Mouse (Mus musculus): ENCODE measurements around the gene Lbhd1. TPM values are rescaled to one million over a fixed set of nuclear protein-coding genes. Genes with fewer than 3 reads are reported as not detected.
"Not testable (repeated sequence)": the region's sequence is repeated elsewhere in the genome, so short reads cannot be mapped to it uniquely, and the experiment has no call there.

The Lbhd1 gene
- polyA plus RNA-seq, 1 experiment from 2014 or later = 15.4 TPM

- CTCF ChIA-PET = interaction anchor here (1.4 to 1.9 kb wide), 4 partner anchors 9 to 53 kb away, joined by 3 to 4 read pairs (median 3); partner anchors contain the start of gene Mta2
- POLR2A ChIA-PET = interaction anchor here (0.7 to 2.0 kb wide), 6 partner anchors 9 to 221 kb away, joined by 3 to 5 read pairs (median 4); partner anchors contain the start of gene Ubxn1
- peak; percentile 76 for DNase-seq (ENCODE audit: low read depth, low spot score)
- no peak for TF ChIP-seq CTCF (IDR thresholded peaks at IDR 0.05)
- no peaks in the 10 kb centered on the region for H3K27me3 ChIP-seq
- in situ Hi-C loops (cut with MboI; ENCODE audit: low pct_unique_long_range_greater_than_20kb) = no loop called here
- peak; percentile 94 for ATAC-seq
These were observed 5.2 kb downstream of the Lbhd1 start, which contains the start of the genes 1810009A15Rik and Gm49416 for GRCm38 (mm10) chr19:8888511-8889385. Gene 1810009A15Rik, plus strand, starts transcription at chr19:8888853. Gene Gm49416, plus strand, starts transcription at chr19:8888926.

GRCm38 (mm10) chr19:8892829-8893766 lies 9.6 kb downstream of the Lbhd1 start, which contains the start of gene Ints5:
Gene Ints5, plus strand, starts transcription at chr19:8893005.
- peak; percentile 49 for DNase-seq (ENCODE audit: low read depth, low spot score)
- CTCF ChIA-PET = interaction anchor here (1.0 to 1.1 kb wide), 3 partner anchors 12 to 48 kb away, joined by 3 to 4 read pairs (median 3); no protein-coding TSS in a partner anchor

GRCm38 (mm10) chr19:8895397-8895960 lies 11.9 kb downstream of the Lbhd1 start:
- ATAC-seq = no peak
- TF ChIP-seq CTCF (IDR thresholded peaks at IDR 0.05) = no peak
- ChIA-PET CTCF (no interaction called here), POLR2A (interaction anchor here (0.5 kb wide), 1 partner anchor 124 kb away, joined by 3 read pairs; no protein-coding TSS in a partner anchor)
- in situ Hi-C loops (cut with MboI; ENCODE audit: low pct_unique_long_range_greater_than_20kb) = no loop called here
- no peak for DNase-seq (ENCODE audit: low read depth, low spot score)
- no peaks in the 10 kb centered on the region for H3K27me3 ChIP-seq

More at GRCm38 (mm10) chr19:8892829-8893766, 9.6 kb downstream of the Lbhd1 start, which contains the start of gene Ints5:
- no peak for TF ChIP-seq CTCF (IDR thresholded peaks at IDR 0.05)
- in situ Hi-C loops (cut with MboI; ENCODE audit: low pct_unique_long_range_greater_than_20kb) = no loop called here
- POLR2A ChIA-PET = interaction anchor here (0.6 to 2.0 kb wide), 4 partner anchors 8 to 52 kb away, joined by 3 to 6 read pairs (median 4); partner anchors contain the start of gene Uqcc3
- peak; percentile 9 for ATAC-seq
- H3K27me3 ChIP-seq = no peaks in the 10 kb centered on the region

GRCm38 (mm10) chr19:8896231-8896630 lies 12.7 kb downstream of the Lbhd1 start:
- CTCF ChIA-PET; DNase-seq (ENCODE audit: low read depth, low spot score); H3K27me3 ChIP-seq; ATAC-seq; in situ Hi-C loops (cut with MboI; ENCODE audit: low pct_unique_long_range_greater_than_20kb): not testable (repeated sequence)
- POLR2A ChIA-PET = interaction anchor here (0.5 kb wide), 1 partner anchor 125 kb away, joined by 3 read pairs; no protein-coding TSS in a partner anchor

GRCm38 (mm10) chr19:8897211-8897864 lies 13.8 kb downstream of the Lbhd1 start:
- DNase-seq (ENCODE audit: low read depth, low spot score); H3K27me3 ChIP-seq; in situ Hi-C loops (cut with MboI; ENCODE audit: low pct_unique_long_range_greater_than_20kb); CTCF ChIA-PET: not testable (repeated sequence)
- POLR2A ChIA-PET = interaction anchor here (0.6 to 1.0 kb wide), 2 partner anchors 12 to 71 kb away, joined by 3 read pairs; no protein-coding TSS in a partner anchor
- ATAC-seq = peak; percentile 2

- ATAC-seq = peak; percentile 92
- CTCF ChIA-PET = no interaction called here
- H3K27me3 ChIP-seq = no peaks in the 10 kb centered on the region
- in situ Hi-C loops (cut with MboI; ENCODE audit: low pct_unique_long_range_greater_than_20kb) = no loop called here
- no peak for TF ChIP-seq CTCF (IDR thresholded peaks at IDR 0.05)
- POLR2A ChIA-PET = interaction anchor here (0.5 to 1.0 kb wide), 3 partner anchors 13 to 70 kb away, joined by 3 read pairs; no protein-coding TSS in a partner anchor
- DNase-seq (ENCODE audit: low read depth, low spot score) = peak; percentile 68
These were observed 14.4 kb downstream of the Lbhd1 start, which contains the start of gene Ganab for GRCm38 (mm10) chr19:8897865-8898495. Gene Ganab, plus strand, starts transcription at chr19:8898071.

GRCm38 (mm10) chr19:8898576-8898975 lies 15.0 kb downstream of the Lbhd1 start:
- CTCF ChIA-PET = no interaction called here
- TF ChIP-seq CTCF (IDR thresholded peaks at IDR 0.05) = no peak
- no peak for ATAC-seq
- POLR2A ChIA-PET = interaction anchor here (1.0 kb wide), 1 partner anchor 69 kb away, joined by 3 read pairs; no protein-coding TSS in a partner anchor
- in situ Hi-C loops (cut with MboI; ENCODE audit: low pct_unique_long_range_greater_than_20kb) = no loop called here
- DNase-seq (ENCODE audit: low read depth, low spot score) = no peak
- H3K27me3 ChIP-seq = no peaks in the 10 kb centered on the region

- no peak for ATAC-seq
- in situ Hi-C loops (cut with MboI; ENCODE audit: low pct_unique_long_range_greater_than_20kb) = no loop called here
- no peak for TF ChIP-seq CTCF (IDR thresholded peaks at IDR 0.05)
These were observed 15.5 kb downstream of the Lbhd1 start for GRCm38 (mm10) chr19:8899079-8899478.

GRCm38 (mm10) chr19:8903412-8903811 lies 19.9 kb downstream of the Lbhd1 start:
- in situ Hi-C loops (cut with MboI; ENCODE audit: low pct_unique_long_range_greater_than_20kb) = no loop called here
- ChIA-PET POLR2A (interaction anchor here (1.2 kb wide), 1 partner anchor 17 kb away, joined by 3 read pairs; the partner anchor contains the start of gene B3gat3), CTCF (interaction anchor here (1.7 kb wide), 1 partner anchor 16 kb away, joined by 5 read pairs; the partner anchor contains the start of gene B3gat3)
- no peak for TF ChIP-seq CTCF (IDR thresholded peaks at IDR 0.05)
- no peak for DNase-seq (ENCODE audit: low read depth, low spot score)
- ATAC-seq = no peak
- no peaks in the 10 kb centered on the region for H3K27me3 ChIP-seq

More at GRCm38 (mm10) chr19:8899079-8899478, 15.5 kb downstream of the Lbhd1 start:
- POLR2A ChIA-PET = no interaction called here
- no peak for DNase-seq (ENCODE audit: low read depth, low spot score)
- H3K27me3 ChIP-seq = no peaks in the 10 kb centered on the region
- CTCF ChIA-PET = no interaction called here

Data from Patski (cell line).